Mouse (Mus musculus) CD4-positive helper T cell, adult 2 months (primary cell): ENCODE results near the gene Bend6.

ENCODE experiments used
- DNase-seq: peaks from one replicate; pipeline ENCODE4 v3.0.0-alpha.2; 2012; ENCODE audit warnings: low read depth, missing footprints, low spot score

The Bend6 gene

GRCm38 (mm10) chr1:33803323-33803722 is 104.3 kb downstream of the Bend6 start:
- DNase-seq, result no peak
